Mouse (Mus musculus): ENCODE measurements around the gene CN725425. TPM values are rescaled to one million over a fixed set of nuclear protein-coding genes. Genes with fewer than 3 reads are reported as not detected.

Gene CN725425
- total RNA-seq (2021) (not detected), polyA plus RNA-seq (2012; rRNA removed) (not detected in 2 replicates)
- long read RNA-seq, result 0 reads

GRCm38 (mm10) chr15:91199256-91199905 is at the start of gene CN725425:
TSS of gene CN725425 (plus strand) at chr15:91199494.
- no peak for DNase-seq

- DNase-seq, result peak; percentile 28
Observed at GRCm38 (mm10) chr15:91152592-91152991, 46.7 kb upstream of the CN725425 start.

GRCm38 (mm10) chr15:91153311-91153710 is 46.0 kb upstream of the CN725425 start:
- peak; percentile 8 for DNase-seq

- DNase-seq, result no peak
Observed at GRCm38 (mm10) chr15:91161153-91161552, 38.1 kb upstream of the CN725425 start.

- DNase-seq, result no peak
Observed at GRCm38 (mm10) chr15:91163454-91163853, 35.8 kb upstream of the CN725425 start.

GRCm38 (mm10) chr15:91165021-91165420 is 34.3 kb upstream of the CN725425 start:
- peak; percentile 26 for DNase-seq

GRCm38 (mm10) chr15:91167850-91168562 is 31.3 kb upstream of the CN725425 start:
- DNase-seq, result no peak

- no peak for DNase-seq
Observed at GRCm38 (mm10) chr15:91170602-91171328, 28.5 kb upstream of the CN725425 start.

- no peak for DNase-seq
Observed at GRCm38 (mm10) chr15:91171332-91171731, 28.0 kb upstream of the CN725425 start.

- DNase-seq, result no peak
Observed at GRCm38 (mm10) chr15:91172193-91172592, 27.1 kb upstream of the CN725425 start.

- no peak for DNase-seq
Observed at GRCm38 (mm10) chr15:91178656-91179314, 20.5 kb upstream of the CN725425 start.

- peak; percentile 25 for DNase-seq
Observed at GRCm38 (mm10) chr15:91179911-91180622, 19.2 kb upstream of the CN725425 start.

GRCm38 (mm10) chr15:91186358-91186757 is 12.9 kb upstream of the CN725425 start:
- DNase-seq, result no peak

GRCm38 (mm10) chr15:91190026-91190425 is 9.3 kb upstream of the CN725425 start:
- no peak for DNase-seq

GRCm38 (mm10) chr15:91190519-91191207 is 8.6 kb upstream of the CN725425 start:
- no peak for DNase-seq

- DNase-seq, result peak; percentile 82
Observed at GRCm38 (mm10) chr15:91191412-91192222, 7.7 kb upstream of the CN725425 start, which contains the start of gene Abcd2. TSS of gene Abcd2 (minus strand) at chr15:91191799.

- DNase-seq, result no peak
Observed at GRCm38 (mm10) chr15:91192223-91192598, 7.1 kb upstream of the CN725425 start.

GRCm38 (mm10) chr15:91200833-91201232 is 1.5 kb downstream of the CN725425 start:
- no peak for DNase-seq

- no peak for DNase-seq
Observed at GRCm38 (mm10) chr15:91202486-91202885, 3.2 kb downstream of the CN725425 start.

GRCm38 (mm10) chr15:91203521-91203920 is 4.2 kb downstream of the CN725425 start:
- DNase-seq, result no peak
